Mouse (Mus musculus) C2C12 (cell line): Measurements from ENCODE around the gene Tex35. TPM values are rescaled to one million over a fixed set of nuclear protein-coding genes. Genes with fewer than 3 reads are reported as not detected.

Experiments
- H3K27me3 ChIP-seq: one replicate; pipeline ENCODE4 v1.6.1; 2011; ENCODE audit not compliant: control insufficient read depth, insufficient read depth, insufficient read length
- H3K36me3 ChIP-seq: one replicate; pipeline ENCODE4 v1.6.1; 2011; ENCODE audit not compliant: control insufficient read depth, insufficient read depth
- H3K4me3 ChIP-seq: one replicate; pipeline ENCODE4 v1.5.1; 2011; ENCODE audit warnings: mild to moderate bottlenecking, control low read depth; ENCODE audit not compliant: poor library complexity, insufficient read depth, severe bottlenecking
- H3K79me2 ChIP-seq: one replicate; pipeline ENCODE4 v1.6.1; 2011; ENCODE audit not compliant: control insufficient read depth, insufficient read depth
- H3K79me3 ChIP-seq: one replicate; pipeline ENCODE4 v1.6.1; 2011; ENCODE audit warnings: low read depth, control low read depth
- H3ac ChIP-seq: one replicate; pipeline ENCODE3; 2011; ENCODE audit warnings: low read depth; ENCODE audit not compliant: control insufficient read depth, insufficient read length
- CEBPB ChIP-seq: IDR thresholded peaks from one replicate; pipeline ENCODE4 v1.6.1; 2011; ENCODE audit warnings: low read depth, mild to moderate bottlenecking, control low read depth, moderate library complexity
- CTCF ChIP-seq: IDR thresholded peaks from one replicate; pipeline ENCODE4 v1.5.1; 2011; ENCODE audit not compliant: control insufficient read depth, insufficient read depth, insufficient read length
- FOSL1 ChIP-seq: IDR thresholded peaks from one replicate; pipeline ENCODE4 v1.8.0; 2011; ENCODE audit warnings: mild to moderate bottlenecking, low read length; ENCODE audit not compliant: poor library complexity, insufficient read depth, severe bottlenecking
- MAX ChIP-seq: IDR thresholded peaks from one replicate; pipeline ENCODE4 v1.6.1; 2011; ENCODE audit warnings: mild to moderate bottlenecking, control low read depth
- MYOD1 ChIP-seq: IDR thresholded peaks from one replicate; pipeline ENCODE4 v1.6.1; 2011; ENCODE audit warnings: low read depth; ENCODE audit not compliant: control insufficient read depth, insufficient read length
- MYOG ChIP-seq: IDR thresholded peaks from one replicate; pipeline ENCODE4 v1.6.1; 2011; ENCODE audit not compliant: control insufficient read depth, insufficient read length; ENCODE audit errors: extremely low read depth
- USF1 ChIP-seq: IDR thresholded peaks from one replicate; pipeline ENCODE4 v1.6.1; 2011; ENCODE audit warnings: low read depth, mild to moderate bottlenecking, control low read depth, moderate library complexity
- long read RNA-seq, 2 experiments: library from polyadenylated mRNA; unstranded; transcript quantifications; one replicate each; pipeline ENCODE4 v2.0.0; 2019 to 2020
- polyA plus RNA-seq: library from polyadenylated mRNA; unstranded; fragments of >200 nt; fragmentation: generic; extraction: Trizol; gene quantifications from one replicate; pipeline ENCODE4 v1.2.1, GENCODE M21; 2012; ENCODE audit warnings: missing spikeins

Tex35 gene
- not detected for polyA plus RNA-seq
- long read RNA-seq, experiment 1: 0 reads
- long read RNA-seq, experiment 2: 0 reads

- Histone ChIP-seq H3ac (no peak within 1 kb of the TSS), H3K79me3 (no peaks in the 10 kb centered on the region), H3K36me3 (no peaks in the 10 kb centered on the region), H3K79me2 (no peaks in the 10 kb centered on the region), H3K27me3 (no peaks in the 10 kb centered on the region), H3K4me3 (no peak within 1 kb of the TSS)
- TF ChIP-seq MYOG: no peak
- TF ChIP-seq CEBPB: no peak
These were observed at the start of gene Tex35 for GRCm38 (mm10) chr1:157108580-157108979. Gene Tex35 (minus strand): TSS chr1:157108680.

- TF ChIP-seq MAX (no peak), CEBPB (no peak), CTCF (no peak), MYOD1 (no peak), FOSL1 (no peak), MYOG (no peak), USF1 (no peak)
- no peak overlapping the region for H3K4me3 ChIP-seq
- no peaks in the 10 kb centered on the region for H3K79me2 ChIP-seq
- no peak overlapping the region for H3ac ChIP-seq
- H3K79me3 ChIP-seq: no peaks in the 10 kb centered on the region
- H3K27me3 ChIP-seq: no peaks in the 10 kb centered on the region
- peaks cover 5% of the 10 kb centered on the region for H3K36me3 ChIP-seq
These were observed 45.3 kb upstream of the Tex35 start for GRCm38 (mm10) chr1:157153781-157154180.

DNA sequence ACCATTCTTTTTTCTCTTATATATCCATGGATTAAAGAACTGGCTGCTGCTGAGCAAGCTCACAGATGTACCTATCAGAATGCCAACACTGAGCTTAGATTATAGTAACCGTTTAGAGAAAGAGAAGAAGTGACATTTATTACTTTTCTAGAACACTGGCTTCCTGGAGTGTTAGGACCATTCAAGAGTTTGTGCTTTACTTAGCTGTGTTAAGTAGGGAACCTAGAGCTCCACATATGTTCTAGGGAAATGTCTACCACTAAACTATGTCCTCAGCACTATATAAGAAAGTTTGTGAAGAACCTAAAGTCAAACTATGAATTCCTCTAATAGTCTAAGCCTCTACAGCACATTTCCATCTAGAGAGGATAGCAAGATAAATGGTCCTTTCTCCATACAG lies 41.6 kb upstream of the Tex35 start:
- no peak for TF ChIP-seq CEBPB
- no peak for TF ChIP-seq FOSL1
- no peak for TF ChIP-seq MAX
- no peak for TF ChIP-seq MYOD1
- TF ChIP-seq MYOG: no peak
- no peak for TF ChIP-seq USF1
- no peak for TF ChIP-seq CTCF
- H3K79me3 ChIP-seq: no peaks in the 10 kb centered on the region
- no peak overlapping the region for H3ac ChIP-seq
- H3K79me2 ChIP-seq: no peaks in the 10 kb centered on the region
- H3K27me3 ChIP-seq: no peaks in the 10 kb centered on the region
- H3K36me3 ChIP-seq: peaks cover 11% of the 10 kb centered on the region
- H3K4me3 ChIP-seq: no peak overlapping the region

- Histone ChIP-seq H3ac (no peak overlapping the region), H3K4me3 (no peak overlapping the region), H3K27me3 (no peaks in the 10 kb centered on the region), H3K36me3 (peaks cover 11% of the 10 kb centered on the region), H3K79me3 (no peaks in the 10 kb centered on the region), H3K79me2 (no peaks in the 10 kb centered on the region)
- TF ChIP-seq FOSL1 (no peak), CEBPB (no peak), MAX (no peak), CTCF (no peak), MYOD1 (no peak), USF1 (no peak), MYOG (no peak)
These were observed 36.1 kb upstream of the Tex35 start for GRCm38 (mm10) chr1:157144621-157145020.

- TF ChIP-seq CTCF (no peak), MYOG (no peak), FOSL1 (no peak), MAX (no peak), MYOD1 (no peak), USF1 (no peak), CEBPB (no peak)
- H3K27me3 ChIP-seq: no peaks in the 10 kb centered on the region
- H3K36me3 ChIP-seq: peaks cover 10% of the 10 kb centered on the region
- H3K79me3 ChIP-seq: no peaks in the 10 kb centered on the region
- no peaks in the 10 kb centered on the region for H3K79me2 ChIP-seq
- H3K4me3 ChIP-seq: no peak overlapping the region
- no peak overlapping the region for H3ac ChIP-seq
These were observed 34.9 kb upstream of the Tex35 start for GRCm38 (mm10) chr1:157143326-157143932.

GRCm38 (mm10) chr1:157141014-157141413 lies 32.5 kb upstream of the Tex35 start:
- Histone ChIP-seq H3K27me3 (no peaks in the 10 kb centered on the region), H3K4me3 (no peak overlapping the region), H3K36me3 (no peaks in the 10 kb centered on the region), H3K79me2 (no peaks in the 10 kb centered on the region), H3ac (no peak overlapping the region), H3K79me3 (no peaks in the 10 kb centered on the region)
- TF ChIP-seq MYOG (no peak), FOSL1 (no peak), MYOD1 (no peak)
